Mouse (Mus musculus) urinary bladder, postnatal 36 days (tissue): Measurements from ENCODE around the gene Atf2.
"Not testable (repeated sequence)": the region's sequence is repeated elsewhere in the genome, so short reads cannot be mapped to it uniquely, and the experiment has no call there.

ENCODE experiments used
- DNase-seq, 2 experiments: peaks; one replicate each; pipeline ENCODE4 v3.0.0; 2022; ENCODE audit warnings: low spot score in 2 of 2, mixed read lengths in 1 of 2

The Atf2 gene

DNA sequence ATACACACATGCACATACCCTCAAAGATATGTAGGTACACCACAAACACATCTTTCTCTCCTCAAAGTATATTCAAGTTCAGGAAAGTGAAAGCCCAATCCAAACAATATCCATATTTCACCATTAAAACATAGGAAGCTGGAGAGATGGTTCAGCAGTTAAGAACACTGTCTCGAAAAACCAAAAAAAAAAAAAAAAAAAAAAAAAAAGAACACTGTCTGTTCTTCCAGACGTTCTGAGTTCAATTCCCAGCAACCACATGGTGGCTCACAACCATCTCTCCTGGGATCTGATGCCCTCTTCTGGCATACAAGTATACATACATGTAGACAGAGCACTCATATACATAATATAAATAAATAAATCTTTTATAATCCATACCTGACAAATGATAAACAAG lies 6.4 kb downstream of the Atf2 start:
- no peak for DNase-seq

DNA sequence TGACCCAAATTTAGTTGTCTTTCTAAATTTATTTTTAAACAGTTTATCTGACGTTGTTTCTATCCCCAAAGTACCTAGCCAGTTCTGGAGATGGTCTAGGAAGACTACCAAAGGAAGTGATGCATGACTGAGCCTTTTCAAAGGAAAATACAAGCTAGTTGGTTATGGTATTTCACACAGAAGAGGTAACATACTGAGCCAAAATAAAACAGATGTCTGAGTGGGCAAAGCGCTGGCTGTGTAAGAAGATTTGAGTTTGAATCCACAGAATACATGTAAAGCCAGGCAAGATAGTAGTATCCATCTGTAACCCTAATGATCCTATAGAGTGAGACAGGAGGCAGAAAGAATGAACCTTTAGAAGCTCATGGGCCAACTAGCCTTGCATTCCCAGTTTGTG lies 14.5 kb downstream of the Atf2 start:
- no peak for DNase-seq

DNA sequence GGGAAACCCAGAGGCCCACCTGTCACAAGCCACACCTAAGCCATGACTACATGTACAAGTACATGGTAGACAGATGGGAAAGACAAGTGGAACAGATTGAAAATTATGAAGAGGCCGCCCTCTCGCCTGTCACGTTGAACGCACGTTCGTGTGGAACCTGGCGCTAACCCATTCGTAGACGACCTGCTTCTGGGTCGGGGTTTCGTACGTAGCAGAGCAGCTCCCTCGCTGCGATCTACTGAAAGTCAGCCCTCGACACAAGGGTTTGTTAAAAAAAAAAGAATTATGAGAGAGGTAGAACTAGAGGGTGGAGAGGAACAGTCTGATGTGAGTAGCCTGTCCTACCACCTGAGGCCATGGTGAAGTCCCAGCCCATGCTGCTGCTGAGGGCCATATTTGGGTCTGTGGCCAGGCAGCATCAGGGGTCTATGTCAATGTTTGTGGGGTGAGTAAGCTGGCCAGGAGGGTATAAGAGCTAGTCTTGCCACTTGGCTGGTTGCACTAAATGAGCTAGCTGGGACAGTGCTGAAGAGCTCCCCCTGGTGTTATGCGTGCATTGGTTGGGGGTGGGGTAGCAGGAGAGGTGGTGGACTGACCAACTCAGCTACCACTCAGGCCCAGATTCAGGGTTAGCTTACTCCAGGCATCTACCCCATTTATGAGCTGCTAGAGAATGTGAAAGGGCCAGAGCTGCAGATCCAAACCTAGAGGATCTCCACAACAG lies 24.5 kb downstream of the Atf2 start:
- DNase-seq, result peak; percentile 53 to 67

DNA sequence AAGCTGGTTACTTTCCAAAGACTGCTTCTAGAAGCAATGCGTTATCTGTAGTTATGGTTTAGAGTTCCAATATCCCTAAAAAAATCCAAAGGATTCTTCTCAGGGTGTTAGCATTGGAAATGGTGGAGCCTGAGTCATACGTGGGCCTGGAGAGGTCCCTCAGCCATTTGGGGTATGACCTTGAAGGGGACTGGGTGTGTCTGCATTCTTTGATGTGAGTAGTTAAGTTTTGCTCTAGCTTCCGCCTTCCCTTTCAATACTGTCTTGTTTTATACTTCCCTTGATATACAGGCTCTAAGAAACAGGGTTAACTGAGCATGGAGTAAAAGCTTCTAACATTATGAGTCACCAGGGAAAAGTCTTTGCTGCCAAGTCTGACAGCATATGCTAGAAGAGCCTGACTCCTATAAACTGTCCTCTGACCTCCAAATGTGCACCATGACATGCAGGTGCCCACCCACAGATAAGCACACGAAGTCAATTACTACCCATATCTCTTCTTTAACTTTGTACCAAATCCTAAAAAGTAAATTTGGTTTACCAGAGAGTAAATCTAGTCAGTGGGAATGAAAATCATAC lies 32.3 kb downstream of the Atf2 start:
- no peak for DNase-seq

DNA sequence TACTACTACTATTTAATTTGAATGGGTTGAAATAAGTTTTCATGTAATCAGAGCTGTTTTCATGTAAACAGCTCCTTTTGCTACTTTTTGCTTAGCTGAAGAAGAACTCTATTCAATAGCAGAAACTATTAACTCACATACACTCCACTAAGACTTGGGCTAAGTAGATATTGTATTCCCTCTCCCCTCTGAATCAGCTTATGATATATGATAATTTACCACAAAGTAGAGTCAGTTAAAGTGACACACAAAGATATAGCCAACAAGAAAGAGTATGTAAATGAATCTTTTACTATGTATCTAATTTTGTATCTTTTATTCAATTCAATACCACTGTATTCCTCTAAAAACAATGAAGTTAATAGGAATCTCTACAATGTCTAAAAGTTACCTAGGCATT lies 35.1 kb downstream of the Atf2 start:
- DNase-seq, result no peak

DNA sequence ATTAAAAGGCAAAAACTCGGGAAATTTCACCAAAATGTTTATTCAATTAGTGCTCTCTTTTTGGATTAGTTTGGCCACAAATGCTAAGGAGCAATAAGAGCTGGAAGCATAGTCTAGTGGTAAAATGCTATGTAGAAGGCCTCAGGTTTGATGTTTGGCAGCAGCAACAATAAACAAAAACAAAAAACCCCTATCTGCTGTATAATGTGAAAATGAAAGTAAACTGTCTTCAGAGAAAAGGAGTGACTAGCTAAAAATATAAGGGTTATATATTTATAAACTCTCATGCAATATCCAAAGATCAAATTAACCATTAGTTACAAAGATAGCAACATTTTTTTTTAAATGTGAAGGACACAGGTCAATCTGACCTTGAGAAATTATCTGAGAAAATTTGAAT lies 36.2 kb downstream of the Atf2 start:
- DNase-seq, result no peak

DNA sequence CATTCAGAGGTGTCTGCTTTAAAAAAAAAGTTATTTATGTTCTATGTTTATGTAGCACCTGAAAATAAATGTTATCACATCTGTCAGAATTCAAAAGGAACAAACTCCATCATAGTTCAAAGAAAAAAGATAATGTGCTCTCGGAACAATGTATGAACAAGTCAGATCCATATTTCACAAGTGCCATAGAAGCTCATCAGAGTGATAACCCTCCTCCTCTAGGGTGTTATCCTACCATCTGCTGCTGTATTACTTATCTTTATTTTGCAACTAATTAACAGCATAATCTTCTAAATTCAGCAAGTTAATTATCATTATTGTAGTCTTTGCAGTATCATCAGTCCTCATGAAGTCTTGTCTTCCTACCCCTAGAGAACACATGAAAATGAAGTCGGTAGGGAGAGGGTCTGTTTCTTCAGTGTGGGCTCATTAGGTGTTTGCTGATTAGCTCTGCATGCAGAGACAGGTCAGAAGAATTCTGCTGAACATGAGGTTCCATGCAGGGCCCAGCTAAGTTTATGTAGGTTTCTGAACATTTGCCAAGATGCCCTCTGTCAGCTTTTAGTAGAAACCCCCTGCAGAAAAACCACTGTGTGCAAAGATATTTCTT lies 57.9 kb downstream of the Atf2 start:
- DNase-seq, result no peak

DNA sequence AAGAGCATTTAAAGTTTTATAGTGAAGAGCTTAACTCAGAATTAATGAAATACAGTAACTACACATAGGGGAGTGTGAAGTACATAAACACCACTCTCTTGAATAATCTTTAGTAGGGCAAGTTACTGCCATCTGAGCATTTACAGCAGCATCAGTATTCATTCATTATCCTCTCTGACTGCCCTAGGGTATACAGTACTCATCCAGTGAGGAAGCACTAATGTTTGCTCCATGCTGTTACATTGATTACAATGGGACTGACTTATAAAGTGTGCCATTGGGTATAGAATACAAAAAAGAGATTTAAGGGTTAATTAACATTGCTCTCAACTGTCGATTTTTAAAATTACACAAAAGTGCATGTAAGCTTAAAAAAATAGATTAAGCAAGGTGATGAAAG lies 59.2 kb downstream of the Atf2 start:
- DNase-seq, result no peak

DNA sequence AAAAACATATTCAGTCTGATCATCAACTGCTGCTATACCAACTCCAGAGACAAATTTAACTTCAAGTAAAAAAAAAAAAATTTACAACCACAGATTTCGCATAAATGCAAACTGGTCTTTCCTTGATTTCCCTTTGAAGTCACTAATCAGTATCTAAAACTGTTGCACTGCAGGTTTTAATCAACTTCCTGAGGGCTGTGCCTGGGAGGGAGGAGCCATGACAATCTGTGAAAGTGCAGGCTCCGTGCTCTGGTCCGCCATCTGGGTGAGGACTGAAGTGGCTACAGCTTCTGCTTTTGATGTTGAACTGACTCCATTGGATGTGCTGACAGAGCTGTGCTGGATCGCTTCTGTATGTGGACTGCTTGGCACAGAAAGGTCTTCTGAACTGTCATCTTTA lies 73.7 kb downstream of the Atf2 start:
- DNase-seq, result no peak

DNA sequence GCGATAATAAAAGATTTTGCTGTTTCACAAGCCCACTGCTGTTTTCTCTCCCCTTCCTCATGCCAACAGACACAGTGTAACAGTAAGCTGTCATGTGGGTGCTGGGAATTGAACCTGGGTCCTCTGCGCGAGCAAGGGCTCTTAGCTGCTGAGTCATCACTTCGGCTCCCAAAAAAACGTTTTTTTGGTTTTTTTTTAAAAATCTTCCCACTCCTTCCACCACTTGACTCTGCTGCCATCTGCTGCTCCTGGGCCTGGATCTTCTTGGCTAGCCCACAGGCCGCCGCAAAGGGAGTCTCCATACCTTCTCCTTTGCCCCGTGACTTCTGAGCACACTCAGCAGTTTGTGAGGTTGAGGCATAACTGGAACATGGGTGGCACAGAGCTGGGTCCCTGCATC lies 84.8 kb downstream of the Atf2 start:
- no peak for DNase-seq

DNA sequence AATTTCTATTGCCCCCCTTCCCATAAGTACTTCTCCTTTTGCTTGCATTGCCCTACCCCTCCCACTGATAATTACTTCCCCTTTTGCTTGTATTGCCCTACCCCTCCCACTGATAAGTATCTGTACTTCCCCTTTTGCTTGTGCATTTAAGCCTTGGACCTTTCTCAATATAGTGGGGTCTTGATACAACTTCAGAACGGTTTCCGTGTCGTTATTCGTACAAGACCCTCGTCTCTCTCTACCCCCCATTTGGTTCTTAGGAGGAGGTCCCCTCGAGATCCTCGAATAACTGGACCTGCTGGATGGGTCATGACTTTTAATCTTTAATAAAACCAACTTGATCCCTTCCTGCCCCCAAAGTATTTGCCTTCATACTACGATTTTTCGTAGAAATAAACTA lies 92.3 kb downstream of the Atf2 start:
- not testable (repeated sequence) for DNase-seq

DNA sequence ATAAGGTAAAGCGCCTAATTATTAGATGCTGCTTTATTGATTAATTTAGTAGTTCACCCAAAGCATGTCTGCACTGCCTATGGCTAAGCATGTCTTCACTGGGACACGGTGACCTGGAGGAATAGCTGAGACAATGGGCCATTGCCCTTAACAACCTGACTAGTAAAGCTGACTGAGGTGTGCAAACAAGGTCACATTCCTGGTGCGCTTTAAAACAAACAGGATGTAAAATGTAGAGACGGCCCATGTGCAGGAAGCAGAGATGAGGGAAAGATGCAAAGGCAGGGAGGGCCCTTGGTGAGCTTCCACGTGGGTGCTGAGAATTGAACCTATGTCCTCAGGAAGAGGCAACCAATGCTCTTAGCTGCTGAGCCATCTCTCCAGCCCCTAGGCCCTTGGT lies 93.7 kb downstream of the Atf2 start:
- DNase-seq, result no peak

DNA sequence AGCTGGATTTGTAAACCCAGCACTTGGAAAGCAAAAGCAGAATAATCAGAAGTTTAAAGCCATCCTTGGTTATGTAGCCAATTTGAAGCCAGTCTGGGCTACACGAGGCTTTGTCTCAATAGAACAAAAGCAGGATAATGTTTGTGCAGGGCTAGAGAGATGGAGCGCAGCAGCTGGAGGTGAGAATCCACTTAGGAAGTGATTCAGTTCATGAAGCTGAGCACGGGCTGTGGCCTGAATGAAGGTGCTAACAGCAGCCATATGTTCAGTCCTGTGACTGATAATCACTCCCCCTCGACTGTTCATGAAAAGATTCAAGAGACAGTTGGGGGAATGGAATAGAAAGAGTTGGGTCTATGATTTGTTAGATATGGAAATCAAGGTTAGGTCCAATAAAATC lies 94.3 kb downstream of the Atf2 start:
- DNase-seq, result no peak

DNA sequence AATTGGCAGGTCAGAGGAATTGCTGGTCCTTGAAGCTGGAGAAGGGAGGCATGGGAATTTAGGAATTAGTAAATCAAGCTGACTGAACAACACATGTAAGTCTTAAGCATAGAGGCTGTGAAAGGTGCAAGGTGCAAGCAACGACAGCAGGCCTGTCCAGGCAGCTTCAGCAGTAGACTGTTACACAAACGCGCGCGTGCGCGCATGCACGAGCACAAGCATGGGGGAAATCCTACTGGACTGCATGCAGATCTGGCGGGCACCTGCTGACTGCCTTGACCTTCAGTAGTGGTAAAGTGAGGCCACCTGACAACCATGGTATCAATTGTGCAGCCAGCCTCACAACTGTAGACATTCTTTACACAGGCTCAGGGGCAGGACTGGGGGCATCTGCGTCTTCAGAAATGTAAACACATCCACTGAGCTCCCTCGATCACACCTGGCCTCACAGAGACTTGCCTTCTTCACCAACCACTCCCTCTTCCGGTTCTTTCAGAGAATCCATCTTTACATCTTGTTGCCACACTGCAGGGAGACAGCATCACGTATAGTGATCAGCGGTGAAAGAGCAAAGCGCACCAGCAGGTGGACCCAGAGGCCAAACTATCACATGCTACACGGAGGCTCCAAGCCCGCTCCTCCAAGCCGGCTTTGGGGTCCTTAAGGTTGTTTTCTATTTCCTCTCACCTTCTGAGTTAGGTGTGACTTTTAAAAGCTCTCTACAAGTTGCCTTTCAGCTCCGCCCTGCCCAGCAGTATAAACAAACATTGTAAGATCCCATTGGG lies 100.4 kb downstream of the Atf2 start:
- DNase-seq, result no peak

DNA sequence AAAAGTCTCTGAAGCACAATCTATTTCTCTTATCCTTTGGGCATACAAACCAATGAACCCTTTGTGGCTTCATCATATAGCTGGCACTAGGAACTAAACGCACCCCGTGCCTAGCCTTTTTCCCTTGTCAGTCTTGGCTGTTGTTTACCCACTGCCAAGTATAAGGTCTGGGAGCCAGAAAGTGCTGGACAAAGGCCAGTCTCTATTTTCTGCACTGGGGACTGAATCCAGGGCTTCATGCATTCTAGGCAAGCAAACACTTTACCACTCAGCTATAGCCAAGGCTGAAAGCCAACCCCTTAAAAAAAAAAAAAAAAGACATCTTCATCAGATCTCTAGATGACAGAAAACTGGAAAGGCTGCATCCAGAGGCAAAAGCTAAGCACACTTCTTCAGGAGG lies 102.1 kb downstream of the Atf2 start:
- peak in 1 of 2 experiments; percentile 25 for DNase-seq

DNA sequence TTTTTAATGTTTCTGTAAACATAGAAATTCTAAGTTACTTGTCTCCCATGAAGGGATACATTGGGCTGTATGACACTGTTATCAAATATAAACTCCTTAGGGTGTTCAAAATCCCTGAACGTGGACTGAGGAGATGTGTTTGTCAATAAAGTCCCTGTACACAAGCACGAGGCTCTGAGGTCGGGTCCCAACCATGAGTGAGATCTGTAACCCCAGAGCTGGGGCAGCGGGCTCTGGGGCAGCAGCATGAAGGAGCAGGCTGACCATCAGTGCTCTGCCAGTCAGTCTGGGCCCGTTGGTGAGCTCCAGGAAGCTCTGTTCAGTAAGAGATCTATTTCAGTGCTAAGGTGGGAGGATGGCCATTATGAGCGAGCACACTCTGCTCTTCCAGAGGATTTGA lies 104.0 kb downstream of the Atf2 start:
- no peak for DNase-seq

DNA sequence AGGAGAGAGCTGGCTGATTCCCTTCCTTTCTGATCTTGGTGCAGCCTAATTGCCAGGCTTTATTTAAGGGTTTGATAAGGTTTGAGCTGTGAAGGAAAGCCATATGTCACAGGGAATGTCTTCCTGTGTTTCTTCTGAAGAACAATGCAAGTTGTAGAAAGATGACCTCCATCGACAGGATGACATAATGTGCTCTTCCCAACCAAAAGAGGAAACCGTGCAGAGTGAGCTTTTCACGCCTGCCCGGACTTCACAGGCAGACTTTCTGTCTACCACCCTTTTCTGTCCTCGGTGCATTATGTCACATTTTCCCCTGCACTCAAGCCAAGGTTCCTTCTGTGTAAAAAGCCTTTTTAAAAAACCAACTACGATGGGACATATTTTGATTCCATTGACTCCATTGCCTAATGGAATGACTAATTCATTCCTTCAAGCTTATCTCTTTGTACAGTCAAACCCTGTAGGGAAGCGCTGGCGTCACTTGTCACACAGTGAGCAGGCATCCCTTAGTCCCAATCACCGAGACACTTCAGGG lies 110.0 kb downstream of the Atf2 start:
- DNase-seq, result no peak

DNA sequence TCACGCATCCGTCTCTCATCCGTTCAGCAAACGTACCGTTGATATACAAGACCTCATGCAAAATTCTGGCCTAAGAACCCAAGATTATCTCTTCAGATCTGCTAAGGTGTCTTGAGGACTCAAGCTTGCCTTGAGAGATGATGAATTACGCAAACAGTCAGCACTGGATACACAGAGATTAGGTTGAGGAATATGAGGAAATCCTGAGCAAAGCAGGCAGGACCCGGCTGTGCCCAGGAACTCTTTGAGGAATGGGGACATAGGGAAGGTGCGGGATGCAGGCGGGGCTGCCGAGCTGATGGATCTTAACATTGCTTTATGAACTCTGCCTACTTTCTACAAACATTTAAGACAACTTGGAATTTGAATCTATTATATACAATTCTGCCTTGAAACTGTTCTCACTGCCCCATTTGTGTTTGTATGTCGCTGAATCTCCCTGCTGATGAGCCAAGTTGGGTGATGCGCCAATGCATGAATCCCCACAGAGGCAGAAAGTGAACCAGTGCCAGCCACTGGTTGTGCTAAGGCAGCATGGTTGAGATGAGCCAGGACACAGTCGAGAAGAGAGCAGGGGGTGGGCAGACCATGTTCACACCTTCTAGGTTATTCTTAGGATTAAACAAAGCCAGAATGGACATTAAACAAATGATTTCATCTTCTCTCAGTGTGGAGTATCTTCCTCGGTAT lies 112.0 kb downstream of the Atf2 start:
- DNase-seq, result no peak

DNA sequence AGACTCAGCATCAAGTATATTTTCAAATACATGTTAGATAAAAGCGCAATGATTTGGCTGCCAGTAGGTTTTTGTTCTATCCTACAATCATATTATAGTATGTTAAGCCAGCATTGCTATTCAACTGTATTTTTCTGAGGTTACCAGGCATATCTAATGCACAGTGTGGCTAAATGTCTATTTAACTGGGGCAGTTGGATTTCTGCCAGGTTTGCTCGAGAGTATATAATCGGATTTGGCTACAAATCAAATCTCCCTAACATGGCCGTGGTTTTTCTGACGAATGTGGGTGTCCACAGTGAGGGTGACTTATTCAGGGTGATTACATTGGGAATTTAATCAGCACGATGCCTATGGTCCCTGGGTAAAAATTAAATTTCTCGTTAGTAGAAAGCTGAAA lies 112.6 kb downstream of the Atf2 start:
- DNase-seq, result no peak

DNA sequence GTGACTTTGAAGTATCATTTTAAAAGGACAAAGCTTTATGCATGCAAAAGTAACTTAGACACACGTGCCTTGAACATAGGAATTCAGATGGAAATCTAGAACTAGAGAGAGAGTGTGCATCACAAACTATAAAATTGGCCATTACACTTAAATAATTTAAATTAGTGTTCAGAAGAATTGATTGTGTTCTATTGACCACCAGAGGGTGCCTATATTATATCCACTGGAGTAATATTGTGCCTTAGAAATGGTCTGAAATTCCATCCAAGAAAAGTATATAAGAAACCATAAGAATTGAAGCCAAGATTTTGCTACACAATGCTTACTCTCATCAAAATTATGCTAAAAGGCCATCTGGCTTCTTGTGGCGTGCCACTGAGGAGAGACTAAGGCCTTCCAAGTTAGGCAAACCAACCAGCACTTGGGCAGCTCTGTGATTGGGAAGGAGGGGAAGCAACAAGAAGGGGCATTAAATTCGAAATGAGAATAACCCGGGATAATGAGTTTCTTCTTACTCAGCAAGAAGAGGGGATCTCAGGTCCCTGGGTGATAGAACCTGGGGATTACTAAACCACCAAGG lies 113.3 kb downstream of the Atf2 start:
- no peak for DNase-seq

DNA sequence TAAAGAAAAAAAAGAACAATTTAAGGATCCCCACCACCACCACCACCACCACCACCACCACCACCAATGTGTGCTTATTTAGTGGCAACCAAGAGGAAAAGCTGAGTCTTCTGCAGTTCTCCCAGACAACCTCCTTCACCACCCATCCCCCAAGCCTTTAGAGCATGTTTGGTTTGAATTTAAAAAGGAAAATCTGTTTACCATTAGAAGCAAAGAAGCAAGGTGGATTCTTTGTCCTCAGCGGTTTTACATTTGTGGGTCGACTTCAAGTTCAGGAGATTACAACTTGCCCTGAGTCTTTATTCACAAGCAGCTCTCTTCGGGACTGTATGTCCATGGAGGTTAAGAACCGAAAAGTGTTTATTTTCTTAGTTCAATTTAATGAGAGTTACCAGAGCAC lies 115.5 kb downstream of the Atf2 start:
- no peak for DNase-seq
